Mouse (Mus musculus) embryonic facial prominence, embryonic 14.5 days (tissue): ENCODE data around the gene Abtb2. TPM values are rescaled to one million over a fixed set of nuclear protein-coding genes. Genes with fewer than 3 reads are reported as not detected.
A peak's percentile ranks its signal among the peaks of the same experiment; 100 is the strongest.

Experiments used
- ATAC-seq: fragments of 200-750 bp; cut with Nextera tagmentation; 2 replicates; pipeline ENCODE4 v1.8.0; 2017; ENCODE audit warnings: low read depth, moderate number of reproducible peaks, moderate TSS enrichment
- DNase-seq: peaks from one replicate; pipeline ENCODE4 v3.0.0-alpha.2; 2015; ENCODE audit warnings: low spot score
- H3K27ac ChIP-seq: fragments of 300-500 bp; sonication (generic); replicated peaks from 2 replicates; pipeline ENCODE4 v1.5.1; 2014; ENCODE audit warnings: low read depth, mild to moderate bottlenecking, low read length, moderate library complexity
- H3K27me3 ChIP-seq: fragments of 300-500 bp; sonication (generic); replicated peaks from 2 replicates; pipeline ENCODE4 v1.6.1; 2014; ENCODE audit warnings: low read length; ENCODE audit not compliant: control insufficient read depth, insufficient read depth
- H3K36me3 ChIP-seq: fragments of 300-500 bp; sonication (generic); 2 replicates; pipeline ENCODE4 v1.6.1; 2014; ENCODE audit warnings: low read length, mixed read lengths; ENCODE audit not compliant: control insufficient read depth, insufficient read depth
- H3K4me1 ChIP-seq: fragments of 300-500 bp; sonication (generic); 2 replicates; pipeline ENCODE4 v1.6.1; 2014; ENCODE audit warnings: antibody characterized with exemption, low read length; ENCODE audit not compliant: control insufficient read depth, insufficient read depth
- H3K4me2 ChIP-seq: fragments of 300-500 bp; sonication (generic); 2 replicates; pipeline ENCODE4 v1.6.1; 2014; ENCODE audit warnings: low read depth, mild to moderate bottlenecking, low read length, moderate library complexity, mixed read lengths
- H3K4me3 ChIP-seq: fragments of 300-500 bp; sonication (generic); 2 replicates; pipeline ENCODE4 v1.5.1; 2014; ENCODE audit warnings: low read depth, mild to moderate bottlenecking, low read length
- H3K9ac ChIP-seq: fragments of 300-500 bp; sonication (generic); 2 replicates; pipeline ENCODE4 v1.6.1; 2014; ENCODE audit warnings: low read depth, mild to moderate bottlenecking, low read length, moderate library complexity, mixed read lengths
- H3K9me3 ChIP-seq: fragments of 300-500 bp; sonication (generic); 2 replicates; pipeline ENCODE4 v1.6.1; 2016; ENCODE audit warnings: low read length; ENCODE audit not compliant: control insufficient read depth
- WGBS: fragments of 180-500 bp; shearing (Covaris S2); extraction: QIAGEN DNeasy Blood & Tissue Kit; methylation state at CpG from one replicate; pipeline ENCODE4 v1.1.7; 2014; 5-methylcytosine and 5-hydroxymethylcytosine counted together
- polyA plus RNA-seq: library from polyadenylated mRNA; unstranded; fragments of >200 nt; fragmentation: Nextera tagmentation; extraction: Ambion mirVana; gene quantifications from 2 replicates; pipeline ENCODE4 v1.2.1, GENCODE M21; 2014

Gene Abtb2
- polyA plus RNA-seq, 1 experiment from 2014 or later = 14.2 TPM

- Histone ChIP-seq H3K9me3 (no peaks in the 10 kb centered on the region), H3K27me3 (no peaks in the 10 kb centered on the region), H3K4me3 (no peak overlapping the region), H3K4me1 (no peaks in the 10 kb centered on the region), H3K4me2 (no peak overlapping the region), H3K36me3 (peaks cover 63% of the 10 kb centered on the region), H3K27ac (no peak overlapping the region), H3K9ac (no peak overlapping the region)
- DNase-seq (no peak), ATAC-seq (no peak)
- WGBS = 93% methylated on average over 6 of the region's 6 CpGs
Measured at GRCm38 (mm10) chr2:103742821-103743220, 176.7 kb downstream of the Abtb2 start.

- H3K4me2 ChIP-seq = no peak overlapping the region
- no peaks in the 10 kb centered on the region for H3K27me3 ChIP-seq
- no peak for ATAC-seq
- DNase-seq = no peak
- no peak overlapping the region for H3K4me3 ChIP-seq
- WGBS = 90% methylated on average over 2 of the region's 2 CpGs
- H3K36me3 ChIP-seq = peaks cover 68% of the 10 kb centered on the region
- no peak overlapping the region for H3K27ac ChIP-seq
- H3K9me3 ChIP-seq = no peaks in the 10 kb centered on the region
- no peaks in the 10 kb centered on the region for H3K4me1 ChIP-seq
- H3K9ac ChIP-seq = no peak overlapping the region
Measured at GRCm38 (mm10) chr2:103743536-103743935, 177.4 kb downstream of the Abtb2 start.

GRCm38 (mm10) chr2:103743988-103744387, 177.9 kb downstream of the Abtb2 start:
- no peaks in the 10 kb centered on the region for H3K9me3 ChIP-seq
- H3K27ac ChIP-seq = no peak overlapping the region
- no peak overlapping the region for H3K4me3 ChIP-seq
- ATAC-seq (no peak), DNase-seq (peak; percentile 48)
- H3K4me2 ChIP-seq = no peak overlapping the region
- H3K9ac ChIP-seq = no peak overlapping the region
- no peaks in the 10 kb centered on the region for H3K27me3 ChIP-seq
- no peaks in the 10 kb centered on the region for H3K4me1 ChIP-seq
- H3K36me3 ChIP-seq = peaks cover 64% of the 10 kb centered on the region
- 82% methylated on average over 7 of the region's 7 CpGs for WGBS

GRCm38 (mm10) chr2:103745481-103745880, 179.4 kb downstream of the Abtb2 start:
- WGBS = 87% methylated on average over 5 of the region's 5 CpGs
- ATAC-seq (no peak), DNase-seq (no peak)
- Histone ChIP-seq H3K27me3 (no peaks in the 10 kb centered on the region), H3K27ac (no peak overlapping the region), H3K4me1 (no peaks in the 10 kb centered on the region), H3K9ac (no peak overlapping the region), H3K36me3 (peaks cover 66% of the 10 kb centered on the region), H3K4me3 (no peak overlapping the region), H3K4me2 (no peak overlapping the region), H3K9me3 (no peaks in the 10 kb centered on the region)

- Histone ChIP-seq H3K36me3 (peaks cover 65% of the 10 kb centered on the region), H3K27ac (no peak overlapping the region), H3K4me2 (no peak overlapping the region), H3K4me1 (no peaks in the 10 kb centered on the region), H3K27me3 (no peaks in the 10 kb centered on the region), H3K9ac (no peak overlapping the region), H3K4me3 (no peak overlapping the region), H3K9me3 (no peaks in the 10 kb centered on the region)
- DNase-seq = no peak
- WGBS = 74% methylated on average over 2 of the region's 2 CpGs
- ATAC-seq = no peak
Measured at GRCm38 (mm10) chr2:103746096-103746495, 180.0 kb downstream of the Abtb2 start.

- WGBS = 85% methylated on average over 2 of the region's 2 CpGs
- DNase-seq = no peak
- Histone ChIP-seq H3K27ac (no peak overlapping the region), H3K4me2 (no peak overlapping the region), H3K9me3 (no peaks in the 10 kb centered on the region), H3K27me3 (no peaks in the 10 kb centered on the region), H3K9ac (no peak overlapping the region), H3K4me3 (no peak overlapping the region), H3K4me1 (no peaks in the 10 kb centered on the region), H3K36me3 (peaks cover 68% of the 10 kb centered on the region)
- ATAC-seq = no peak
Measured at GRCm38 (mm10) chr2:103746761-103747160, 180.7 kb downstream of the Abtb2 start.

- Histone ChIP-seq H3K4me3 (no peak overlapping the region), H3K4me1 (no peaks in the 10 kb centered on the region), H3K9ac (no peak overlapping the region), H3K27ac (no peak overlapping the region), H3K36me3 (peaks cover 70% of the 10 kb centered on the region), H3K9me3 (no peaks in the 10 kb centered on the region), H3K4me2 (no peak overlapping the region), H3K27me3 (no peaks in the 10 kb centered on the region)
- WGBS = 86% methylated on average over 9 of the region's 9 CpGs
- ATAC-seq (no peak), DNase-seq (no peak)
Measured at GRCm38 (mm10) chr2:103747891-103748290, 181.8 kb downstream of the Abtb2 start.

GRCm38 (mm10) chr2:103749091-103749490, 183.0 kb downstream of the Abtb2 start:
- no peaks in the 10 kb centered on the region for H3K9me3 ChIP-seq
- 91% methylated on average over 3 of the region's 3 CpGs for WGBS
- H3K4me2 ChIP-seq = no peak overlapping the region
- H3K4me1 ChIP-seq = no peaks in the 10 kb centered on the region
- no peak overlapping the region for H3K4me3 ChIP-seq
- no peaks in the 10 kb centered on the region for H3K27me3 ChIP-seq
- peaks cover 76% of the 10 kb centered on the region for H3K36me3 ChIP-seq
- ATAC-seq (no peak), DNase-seq (no peak)
- no peak overlapping the region for H3K27ac ChIP-seq
- no peak overlapping the region for H3K9ac ChIP-seq

GRCm38 (mm10) chr2:103751771-103752170, 185.7 kb downstream of the Abtb2 start:
- Histone ChIP-seq H3K4me1 (no peaks in the 10 kb centered on the region), H3K36me3 (peaks cover 80% of the 10 kb centered on the region), H3K27me3 (no peaks in the 10 kb centered on the region), H3K9me3 (no peaks in the 10 kb centered on the region), H3K4me2 (no peak overlapping the region), H3K4me3 (no peak overlapping the region), H3K27ac (no peak overlapping the region), H3K9ac (no peak overlapping the region)
- DNase-seq (no peak), ATAC-seq (no peak)
- 98% methylated on average over 6 of the region's 6 CpGs for WGBS
